Mouse (Mus musculus): ENCODE data around the gene Mall.

Mall gene

DNA sequence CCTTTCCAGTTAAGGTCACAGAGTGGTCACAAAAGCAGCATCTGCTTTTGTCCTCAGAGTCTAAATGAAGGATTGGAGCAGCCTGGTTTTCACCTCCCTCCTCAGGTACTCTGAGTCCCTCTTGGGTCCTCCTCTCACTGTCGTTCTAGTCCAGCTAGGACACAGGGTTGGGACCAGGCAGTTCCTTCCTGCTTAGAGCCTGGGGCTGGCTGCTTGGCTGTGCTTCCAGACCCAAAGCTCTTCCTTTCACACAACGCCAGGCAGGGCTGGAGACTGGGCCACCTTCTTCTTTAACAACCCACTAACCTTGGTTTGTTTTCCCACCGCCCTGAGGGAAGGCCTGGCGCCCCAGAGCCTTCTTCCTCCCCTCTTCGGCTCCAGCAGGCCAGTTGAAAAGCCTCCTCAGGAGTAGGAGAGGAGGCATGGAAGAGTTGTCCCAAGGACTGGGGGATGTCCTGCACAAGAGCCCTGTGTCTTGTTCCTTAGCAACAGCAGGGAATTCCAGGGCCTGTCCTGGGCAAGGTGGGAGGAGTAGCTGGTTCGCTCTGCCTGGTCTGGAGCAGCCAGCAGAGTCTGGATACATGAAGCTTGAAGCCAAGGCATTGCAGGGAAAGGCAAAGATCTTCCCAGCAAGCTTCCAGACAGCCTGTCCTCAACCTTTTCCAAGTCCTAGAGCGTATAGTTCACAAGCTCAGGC, 717 bp upstream of the Mall start:
- no peak for DNase-seq (ENCODE audit: inconsistent age in 2 of 2, low spot score in 1 of 2)

- no peak for DNase-seq (ENCODE audit: inconsistent age in 2 of 2, low spot score in 1 of 2)
Measured at GRCm38 (mm10) chr2:127728661-127729450, 876 bp downstream of the Mall start.

DNA sequence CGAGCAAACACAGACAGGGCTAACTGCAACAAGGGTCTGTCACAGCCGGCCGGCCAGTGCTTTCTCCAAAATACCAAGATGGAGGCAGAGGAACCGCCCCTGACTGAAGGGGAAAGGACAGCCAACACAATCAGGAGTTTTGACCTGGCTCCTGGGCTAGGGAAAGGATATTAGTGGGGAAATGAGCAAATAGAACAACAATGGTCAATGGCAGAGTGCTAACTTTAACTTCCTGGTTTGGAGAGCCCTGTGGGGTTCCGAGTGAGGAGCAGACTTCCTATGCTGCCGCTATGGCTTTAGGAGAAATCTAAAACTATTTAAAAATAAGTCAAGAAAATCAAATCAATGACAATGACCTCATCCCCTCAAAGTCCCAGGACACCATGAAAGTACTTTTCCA, 1.6 kb downstream of the Mall start:
- DNase-seq (ENCODE audit: inconsistent age in 2 of 2, low spot score in 1 of 2), result no peak

DNA sequence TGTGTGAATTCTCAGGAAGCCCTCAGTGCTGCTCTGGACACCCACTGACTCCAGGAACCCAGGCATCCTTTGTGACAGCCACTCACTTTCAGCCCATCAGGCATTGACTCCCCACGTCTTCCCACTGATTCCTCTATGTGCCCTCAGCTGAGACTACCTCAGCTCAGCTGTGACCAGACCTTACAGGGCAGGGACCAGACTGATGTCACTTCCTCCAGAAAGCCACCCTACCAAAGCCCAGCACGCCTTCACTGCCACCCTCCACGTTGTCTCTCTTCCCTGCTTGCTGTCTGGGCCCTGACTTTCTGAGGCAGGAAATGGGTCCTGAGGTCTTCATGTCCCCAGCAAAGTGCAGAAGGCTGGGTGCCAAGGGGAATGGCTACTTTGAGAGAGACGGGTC, 6.5 kb downstream of the Mall start:
- no peak for DNase-seq (ENCODE audit: inconsistent age in 2 of 2, low spot score in 1 of 2)

DNA sequence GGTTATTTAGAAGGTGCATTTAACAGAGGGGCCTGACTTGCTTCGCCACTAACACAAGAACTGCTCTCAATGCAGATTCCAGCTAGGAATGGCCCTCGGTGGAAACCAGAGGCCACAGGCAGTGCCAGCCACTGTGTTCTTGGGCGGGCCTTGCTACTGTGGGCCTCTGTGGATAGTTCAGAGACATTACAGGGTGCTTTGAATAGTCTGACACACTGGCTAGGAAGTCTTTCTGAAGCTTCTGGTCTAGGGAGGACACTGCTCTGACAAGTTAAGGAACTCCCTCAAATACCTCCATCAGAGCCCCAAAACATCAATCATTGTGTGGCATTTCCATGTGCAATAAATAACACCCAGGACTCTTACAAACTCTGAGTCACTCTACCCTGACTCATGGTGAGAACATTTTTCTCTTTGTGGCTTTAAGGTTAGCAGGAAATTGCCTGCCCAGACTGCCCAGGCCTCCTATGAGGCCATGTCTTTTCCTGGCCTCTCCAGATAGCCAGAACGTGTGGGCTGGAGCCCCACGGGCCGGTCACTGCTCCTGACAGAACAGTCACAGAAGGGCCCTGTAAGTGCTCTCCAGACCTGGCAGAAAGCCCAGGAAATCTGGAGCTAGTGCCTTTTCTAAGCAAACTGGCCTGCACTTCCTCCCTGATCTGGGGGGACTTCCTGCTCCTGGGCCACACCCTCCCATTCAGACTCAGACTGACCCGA, 7.4 kb downstream of the Mall start:
- DNase-seq (ENCODE audit: inconsistent age in 2 of 2, low spot score in 1 of 2), result peak; percentile 75 to 90

DNA sequence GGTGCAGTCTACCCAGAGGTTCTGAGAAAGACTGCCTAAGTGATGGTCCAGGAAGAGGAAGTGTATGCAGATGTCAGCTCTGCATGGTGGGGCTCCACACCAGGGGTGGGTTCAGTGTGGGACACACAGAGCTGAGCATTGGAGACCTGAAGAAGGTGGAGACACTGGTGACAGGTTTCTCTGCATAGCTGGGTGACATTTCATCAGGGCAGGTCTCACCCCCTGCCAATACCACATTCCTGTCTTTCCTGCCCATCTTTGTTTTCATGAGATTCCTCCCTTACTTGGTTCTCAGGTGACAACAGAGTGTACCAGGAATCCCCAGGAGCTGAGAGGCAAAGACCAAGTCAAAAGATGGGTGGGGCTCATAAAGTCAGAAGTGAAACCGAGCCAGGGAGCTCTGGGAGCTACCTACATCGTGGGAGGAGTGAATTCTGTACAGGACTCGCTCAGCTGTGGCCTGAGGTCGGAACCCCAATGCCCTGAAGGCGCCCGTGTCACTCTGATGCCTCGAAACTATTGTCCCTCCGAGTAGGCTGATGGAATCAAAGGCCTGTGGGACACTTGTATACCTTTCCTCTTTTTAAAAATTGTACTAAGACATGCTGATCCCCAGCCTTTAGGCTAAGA, 10.8 kb downstream of the Mall start:
- no peak for DNase-seq (ENCODE audit: inconsistent age in 2 of 2, low spot score in 1 of 2)

DNA sequence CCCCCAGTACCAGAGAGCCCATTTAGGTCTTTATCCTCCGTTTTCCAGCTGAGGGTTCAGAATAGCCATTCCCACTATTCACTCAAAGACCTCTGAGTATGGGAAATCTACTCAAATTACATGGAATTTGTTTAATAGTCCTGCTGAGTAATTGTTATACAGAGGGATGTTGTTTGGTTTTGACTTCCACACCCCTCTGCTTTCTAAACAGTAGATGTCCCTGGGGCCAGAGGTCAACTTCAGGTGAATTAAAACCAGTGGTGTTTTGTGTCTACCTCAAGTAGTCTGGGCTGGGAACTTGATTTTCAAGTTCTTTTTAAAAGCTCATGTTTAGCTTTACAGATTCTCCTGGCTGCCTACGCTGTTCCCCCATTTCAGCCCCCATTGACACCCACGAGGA, 15.0 kb downstream of the Mall start:
- DNase-seq (ENCODE audit: inconsistent age in 2 of 2, low spot score in 1 of 2), result no peak

DNA sequence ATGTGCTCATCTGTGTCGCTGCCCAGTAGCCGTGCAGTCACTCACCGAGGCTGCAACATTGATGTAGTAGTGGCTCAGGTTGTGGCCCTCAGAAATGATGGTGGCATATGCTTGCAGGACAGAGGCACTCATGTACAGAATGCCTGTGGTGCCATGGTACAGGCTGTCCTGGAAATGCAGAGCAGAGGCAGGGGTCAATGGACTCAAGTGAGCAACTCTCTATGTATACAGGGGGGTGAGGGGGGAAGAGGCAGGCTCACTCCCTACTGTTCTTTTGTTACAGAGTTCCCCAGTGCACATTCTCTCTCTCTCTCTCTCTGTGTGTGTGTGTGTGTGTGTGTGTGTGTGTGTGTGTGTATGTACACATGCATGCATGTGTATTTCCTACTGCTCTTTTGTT, 20.9 kb downstream of the Mall start:
- no peak for DNase-seq (ENCODE audit: inconsistent age in 2 of 2, low spot score in 1 of 2)

DNA sequence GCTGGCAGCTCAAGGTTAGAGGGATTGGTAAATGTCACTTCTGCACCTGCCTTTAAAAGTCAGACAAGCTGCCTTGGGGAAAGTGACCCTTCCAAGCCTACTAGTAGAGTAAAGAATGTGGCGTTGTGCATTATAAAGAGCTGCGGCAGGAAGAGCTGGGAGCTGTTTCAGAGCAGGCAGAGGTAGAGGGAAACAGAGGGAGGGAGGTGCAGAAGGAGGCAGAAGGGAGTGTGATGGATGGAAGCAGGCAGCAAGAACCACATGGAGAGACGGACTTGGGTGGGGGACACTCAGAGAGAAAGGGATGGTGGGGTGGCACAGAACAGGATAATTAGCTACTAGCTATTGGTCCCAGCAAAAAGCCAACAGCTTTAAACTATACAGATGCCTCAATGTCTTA, 21.7 kb downstream of the Mall start:
- DNase-seq (ENCODE audit: inconsistent age in 2 of 2, low spot score in 1 of 2), result no peak

- no peak for DNase-seq (ENCODE audit: inconsistent age in 2 of 2, low spot score in 1 of 2)
Measured at GRCm38 (mm10) chr2:127705267-127705666, 24.5 kb downstream of the Mall start.

DNA sequence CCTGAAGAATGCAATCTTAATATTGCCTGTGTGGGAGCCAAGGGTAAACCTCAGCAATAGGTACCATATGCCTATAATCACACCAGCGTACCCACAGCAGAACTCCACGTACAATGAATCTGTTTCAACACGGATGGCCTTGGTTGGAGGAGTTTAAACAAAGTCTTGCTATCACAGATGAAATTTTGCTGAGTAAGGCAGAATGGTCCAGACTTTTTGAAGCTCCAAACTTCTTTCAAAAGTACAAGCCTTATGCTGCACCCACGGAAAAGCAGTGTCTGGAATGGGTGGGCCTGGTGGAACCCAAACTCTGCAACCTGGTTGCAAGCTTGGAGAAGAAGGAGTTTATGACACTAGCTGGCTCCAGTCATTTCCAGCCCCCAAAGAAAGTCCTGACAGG, 40.5 kb downstream of the Mall start:
- DNase-seq (ENCODE audit: inconsistent age in 2 of 2, low spot score in 1 of 2), result no peak

DNA sequence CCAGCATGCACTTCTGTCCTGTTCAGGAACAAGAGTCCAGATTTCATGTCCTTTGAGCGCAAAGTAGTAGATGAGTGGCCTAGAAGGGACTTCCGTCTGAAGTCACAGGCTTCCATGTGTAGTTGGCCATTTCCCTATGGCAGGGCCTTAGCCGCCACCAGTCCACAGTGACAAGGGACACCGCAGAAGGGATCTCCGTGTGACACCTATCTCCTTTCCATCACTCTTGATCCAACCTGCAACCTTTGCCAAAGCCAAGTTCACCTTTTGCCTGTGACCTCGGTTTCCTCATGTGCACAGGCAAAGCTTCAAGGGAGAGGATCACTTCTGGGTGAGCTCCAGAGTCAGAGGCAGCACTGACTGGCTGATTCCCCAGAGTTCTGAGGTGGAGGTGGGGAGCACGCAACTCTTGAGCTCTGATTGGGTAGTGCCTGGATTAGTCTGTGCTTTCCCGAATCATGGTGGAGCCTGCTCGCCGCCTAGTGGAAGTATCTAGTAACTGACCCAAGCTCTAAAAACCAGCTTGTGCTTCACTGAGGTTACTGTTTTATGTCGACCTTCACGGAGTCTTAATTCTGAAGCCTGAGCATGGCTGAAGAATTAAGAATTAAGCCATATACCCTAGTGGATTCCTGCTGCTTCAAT, 45.9 kb downstream of the Mall start:
- DNase-seq (ENCODE audit: inconsistent age in 2 of 2, low spot score in 1 of 2), result peak; percentile 64 to 83

DNA sequence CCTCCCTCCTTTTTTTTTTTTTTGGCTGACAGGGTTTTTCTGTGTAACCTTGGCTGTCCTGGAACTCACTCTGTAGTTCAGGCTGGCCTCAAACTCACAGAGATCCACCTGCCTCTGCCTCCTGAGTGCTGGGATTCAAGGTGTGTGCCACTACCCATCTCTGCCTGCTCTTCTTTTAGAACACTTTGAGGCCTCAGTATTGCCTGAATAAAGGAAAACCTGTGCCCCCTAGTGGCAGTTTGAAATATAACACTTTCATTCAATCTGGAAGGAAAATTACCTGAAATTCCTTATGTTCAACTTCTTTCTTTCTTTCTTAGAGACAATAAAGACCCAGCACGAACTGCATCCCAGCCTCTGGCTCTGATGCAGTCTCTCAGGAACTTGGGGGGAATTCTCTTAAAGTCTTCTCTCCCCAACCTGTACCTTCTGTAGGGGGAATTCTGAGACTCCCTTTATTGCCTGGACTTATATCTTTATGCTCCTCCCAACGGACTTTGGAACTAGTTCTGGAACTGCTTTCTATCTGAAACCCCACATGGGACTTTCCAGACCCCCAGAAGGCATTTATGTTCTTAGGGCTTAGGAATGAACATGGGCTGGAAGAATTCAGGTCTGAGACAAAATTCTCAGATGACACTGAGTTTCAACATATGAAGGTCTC, 61.8 kb downstream of the Mall start:
- peak in 1 of 2 experiments; percentile 73 for DNase-seq (ENCODE audit: inconsistent age in 2 of 2, low spot score in 1 of 2)

GRCm38 (mm10) chr2:127667015-127667414, 62.7 kb downstream of the Mall start:
- DNase-seq (ENCODE audit: inconsistent age in 2 of 2, low spot score in 1 of 2), result no peak

DNA sequence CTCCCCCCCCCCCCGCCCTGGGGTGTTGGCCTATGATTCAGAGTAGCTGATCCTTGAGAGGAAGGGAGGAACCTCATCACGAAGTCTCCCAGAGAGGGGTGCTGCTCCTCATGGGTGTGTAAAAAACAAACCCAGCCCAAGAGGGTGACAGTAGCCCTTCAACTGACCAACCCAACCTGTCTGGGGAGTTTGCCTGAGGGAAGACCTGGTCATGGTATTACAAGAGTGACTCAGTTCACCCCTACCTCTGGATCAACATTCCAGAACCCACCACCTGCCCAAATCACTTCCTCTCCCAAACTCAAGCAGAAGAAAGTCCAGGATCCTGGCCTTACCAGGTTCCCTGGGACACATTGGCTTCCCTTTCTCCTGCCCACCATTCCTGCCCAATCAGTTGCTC, 67.0 kb downstream of the Mall start:
- no peak for DNase-seq (ENCODE audit: inconsistent age in 2 of 2, low spot score in 1 of 2)

DNA sequence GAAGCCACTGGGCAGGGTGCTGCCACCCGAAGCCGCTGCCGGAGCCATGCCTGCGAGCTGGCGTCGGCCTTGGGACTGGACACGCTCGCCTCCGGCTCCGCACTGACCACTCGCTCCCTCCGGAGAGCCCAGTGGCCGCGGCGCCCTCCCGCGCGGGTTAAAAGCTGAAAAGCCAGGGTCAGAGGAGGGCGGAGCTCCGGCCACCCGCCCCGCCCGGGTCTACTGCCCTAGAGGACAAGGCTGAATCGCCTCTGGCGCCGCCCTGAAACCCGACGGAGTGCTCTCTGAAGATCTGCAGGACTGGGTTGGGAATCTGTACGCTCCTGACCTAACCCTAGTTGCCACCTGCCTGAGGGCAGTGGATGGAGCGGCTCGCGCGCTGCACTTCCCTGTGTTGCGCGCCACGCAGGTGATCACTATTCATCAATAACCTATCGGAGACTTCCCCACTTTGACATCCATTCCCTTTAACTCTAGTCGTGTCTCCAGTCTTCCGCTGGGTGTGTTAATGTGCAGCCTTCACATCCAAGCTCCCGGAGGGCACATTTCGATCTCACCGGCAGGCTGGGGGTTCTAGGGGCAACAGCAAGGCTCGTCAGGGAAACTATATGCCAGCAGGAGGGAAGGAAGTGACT, 73.5 kb downstream of the Mall start, which contains the start of gene Mal:
Gene Mal, minus strand, starts transcription at position 610 of the 635 bp plus-strand sequence.
- peak; percentile 84 to 93 for DNase-seq (ENCODE audit: inconsistent age in 2 of 2, low spot score in 1 of 2)

DNA sequence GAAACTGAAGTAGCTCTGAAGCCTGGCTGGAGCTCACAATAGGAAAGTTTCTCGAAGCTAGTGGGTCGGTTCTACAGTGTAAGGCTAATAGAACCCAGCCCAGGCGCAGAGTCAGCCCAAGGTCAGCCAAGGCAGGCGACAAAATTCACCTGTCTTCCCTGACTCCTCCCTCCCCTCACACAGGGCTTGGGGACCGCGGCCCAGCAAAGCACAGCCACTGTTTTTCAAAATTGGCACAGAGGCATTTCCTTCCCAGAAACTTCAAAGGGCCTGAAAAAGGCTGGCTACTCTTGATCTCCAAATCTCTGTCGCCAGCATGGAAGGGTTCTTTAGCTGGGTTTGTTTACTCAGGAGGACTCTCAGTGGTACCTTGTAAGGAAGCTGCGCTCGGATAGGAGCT, 74.3 kb downstream of the Mall start:
- DNase-seq (ENCODE audit: inconsistent age in 2 of 2, low spot score in 1 of 2), result peak; percentile 20 to 66

- peak in 1 of 2 experiments; percentile 26 for DNase-seq (ENCODE audit: inconsistent age in 2 of 2, low spot score in 1 of 2)
Measured at GRCm38 (mm10) chr2:127654786-127655185, 74.9 kb downstream of the Mall start.

Data from adrenal gland, adult (tissue).